Mouse (Mus musculus) heart, adult 18-20 months (tissue): Measurements from ENCODE around the gene Lalba. TPM values are rescaled to one million over a fixed set of nuclear protein-coding genes. Genes with fewer than 3 reads are reported as not detected.
"Not testable (repeated sequence)": the region's sequence is repeated elsewhere in the genome, so short reads cannot be mapped to it uniquely, and the experiment has no call there.

ENCODE experiments used
- DNase-seq, 2 experiments: peaks; one replicate each; pipeline ENCODE4 v3.0.0; 2021 to 2022; ENCODE audit warnings: mixed read lengths in 1 of 2
- long read RNA-seq, 2 experiments: library from polyadenylated mRNA; stranded (forward); transcript quantifications; one replicate each; pipeline ENCODE4 v2.0.0; 2021
- total RNA-seq, 2 experiments: library from RNA; stranded (reverse); gene quantifications; 2 replicates each; pipeline ENCODE4 v1.2.3; 2021

Gene Lalba
- under 1 TPM in 1 of 2 experiments, not detected in 1; 0.39 TPM for total RNA-seq
- long read RNA-seq, experiment 1 = 0 reads
- long read RNA-seq, experiment 2 = 0 reads

DNA sequence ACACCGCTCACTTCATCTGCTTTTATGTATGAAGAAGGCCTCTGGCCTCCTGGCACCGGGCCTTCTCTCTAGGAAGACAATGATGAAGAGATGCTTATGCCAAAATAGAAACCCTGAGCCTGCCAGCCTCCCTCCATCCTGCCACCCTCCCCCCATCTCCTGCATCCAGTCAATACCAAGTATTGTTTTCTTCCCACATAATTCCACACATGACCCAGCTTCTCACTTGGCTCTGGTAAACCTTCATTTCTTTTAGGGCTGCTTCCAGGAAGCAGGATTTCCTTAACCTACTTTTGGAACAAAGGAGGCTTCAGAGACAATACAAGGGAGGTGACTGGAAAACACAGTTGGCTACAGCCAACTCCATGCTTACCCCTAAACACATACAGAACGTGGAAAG, at the start of gene Lalba:
TSS of gene Lalba (minus strand) at position 21 of the 400 bp plus-strand sequence.
- DNase-seq = peak; percentile 24 to 45

DNA sequence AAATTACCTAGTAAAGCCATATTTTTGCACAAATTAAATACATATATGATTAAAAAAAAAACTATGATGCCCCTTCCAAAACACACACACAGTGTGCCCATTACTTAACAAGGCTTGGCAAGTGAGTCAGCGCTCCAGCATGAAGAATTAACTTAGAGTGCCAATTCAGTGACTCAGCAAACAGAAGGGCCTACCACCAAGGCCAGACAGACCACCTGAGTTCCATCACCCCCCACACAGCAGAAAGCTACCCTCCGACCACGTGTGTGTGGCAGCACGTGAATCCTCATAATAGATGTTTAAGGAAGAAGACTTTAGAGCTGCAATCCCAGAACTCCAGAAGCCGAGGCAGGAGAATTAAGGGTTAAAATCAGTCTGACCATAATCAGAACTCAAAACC, 49.8 kb upstream of the Lalba start:
- DNase-seq = peak in 1 of 2 experiments; percentile 32

DNA sequence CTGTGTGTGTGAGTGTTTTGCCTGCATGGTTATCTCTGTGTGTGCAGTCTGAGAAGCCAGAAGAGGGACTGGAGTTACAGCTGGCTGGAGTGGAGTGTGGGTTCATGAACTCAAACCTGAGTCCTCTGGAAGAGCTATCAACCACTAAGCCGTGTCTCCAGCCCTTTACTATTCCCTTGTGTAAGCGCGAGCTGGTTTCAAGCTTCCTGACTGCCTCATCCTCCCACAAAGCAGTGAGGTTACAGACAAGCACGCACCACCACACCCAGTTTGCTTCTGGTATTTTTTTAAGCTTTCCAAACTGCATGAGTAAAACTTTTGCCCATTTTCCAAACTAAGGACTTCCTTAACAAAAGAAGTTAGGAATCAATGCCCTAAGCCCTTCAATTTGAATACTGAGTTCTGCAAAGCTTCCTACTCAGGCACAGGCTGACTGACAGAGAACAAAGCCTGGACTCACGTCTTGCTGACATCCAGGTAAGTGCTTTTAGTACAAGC, 45.6 kb upstream of the Lalba start:
- no peak for DNase-seq

DNA sequence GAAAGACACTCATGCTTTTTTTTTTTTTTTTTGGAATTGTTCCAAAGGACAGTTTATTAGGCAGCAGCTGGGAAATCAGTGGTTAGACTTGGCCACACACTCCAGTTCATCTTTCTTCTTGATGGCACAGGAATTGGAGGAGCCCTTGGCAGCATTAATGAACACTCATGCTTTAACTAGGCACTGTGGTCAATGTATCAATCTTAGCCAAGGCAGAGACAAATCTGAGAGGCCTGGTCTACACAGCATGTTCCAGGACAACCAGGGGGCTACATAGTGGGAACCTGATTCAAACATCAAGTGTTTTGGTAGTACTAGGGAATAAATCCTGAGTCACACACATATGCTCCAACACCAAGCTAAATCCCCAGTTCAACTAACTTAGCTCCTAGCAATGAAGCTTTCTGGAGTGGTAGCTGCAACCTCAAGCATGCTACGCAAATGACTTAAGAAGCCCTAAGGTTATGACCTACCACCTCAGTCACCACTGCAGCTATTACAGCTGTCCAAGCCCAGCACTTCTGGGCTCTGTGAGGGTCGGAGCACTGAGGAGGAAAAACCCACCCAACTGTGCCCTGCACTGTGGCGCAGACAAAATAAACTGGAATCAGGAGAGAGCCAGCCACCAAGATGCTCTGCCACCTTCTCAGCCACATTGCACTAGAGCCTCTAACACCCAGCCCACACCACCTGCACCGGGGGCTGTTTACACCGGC, 44.7 kb upstream of the Lalba start:
- DNase-seq = no peak

DNA sequence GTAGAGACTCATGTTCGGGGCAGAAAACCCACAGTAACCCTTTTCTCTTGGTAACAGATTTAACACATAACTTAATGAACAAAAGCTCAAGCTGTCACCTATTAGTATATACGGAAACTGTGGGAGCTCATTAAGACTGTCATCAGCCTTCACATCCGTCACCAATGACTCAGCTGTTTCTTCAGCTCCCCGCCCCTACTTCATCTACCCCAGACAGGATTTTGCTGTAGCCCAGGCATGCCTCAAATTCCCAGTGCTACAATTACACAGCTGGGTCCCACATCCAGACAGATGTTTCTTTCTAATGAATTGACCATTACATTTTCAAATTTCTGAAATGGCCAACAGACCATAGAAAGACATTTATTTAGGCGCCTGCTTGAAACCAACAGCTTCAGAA, 43.5 kb upstream of the Lalba start:
- no peak for DNase-seq

DNA sequence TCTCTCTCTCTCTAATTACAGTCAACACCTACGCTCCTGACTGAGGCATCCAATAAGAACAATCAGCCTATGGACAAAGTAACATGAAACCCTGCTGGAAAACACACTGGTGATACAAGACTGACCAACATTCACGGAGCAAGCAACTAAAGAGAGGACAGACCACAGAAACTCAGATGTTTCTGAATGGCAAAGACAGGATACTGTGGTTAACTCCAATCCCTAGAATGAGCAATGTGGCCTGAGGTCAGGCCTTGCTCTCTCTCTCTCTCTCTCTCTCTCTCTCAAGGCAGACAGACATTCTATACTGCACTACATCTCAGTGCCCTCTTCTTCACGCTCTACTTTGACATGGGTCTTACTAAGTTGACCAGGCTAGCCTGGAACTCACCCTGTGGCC, 38.7 kb upstream of the Lalba start:
- DNase-seq = no peak

DNA sequence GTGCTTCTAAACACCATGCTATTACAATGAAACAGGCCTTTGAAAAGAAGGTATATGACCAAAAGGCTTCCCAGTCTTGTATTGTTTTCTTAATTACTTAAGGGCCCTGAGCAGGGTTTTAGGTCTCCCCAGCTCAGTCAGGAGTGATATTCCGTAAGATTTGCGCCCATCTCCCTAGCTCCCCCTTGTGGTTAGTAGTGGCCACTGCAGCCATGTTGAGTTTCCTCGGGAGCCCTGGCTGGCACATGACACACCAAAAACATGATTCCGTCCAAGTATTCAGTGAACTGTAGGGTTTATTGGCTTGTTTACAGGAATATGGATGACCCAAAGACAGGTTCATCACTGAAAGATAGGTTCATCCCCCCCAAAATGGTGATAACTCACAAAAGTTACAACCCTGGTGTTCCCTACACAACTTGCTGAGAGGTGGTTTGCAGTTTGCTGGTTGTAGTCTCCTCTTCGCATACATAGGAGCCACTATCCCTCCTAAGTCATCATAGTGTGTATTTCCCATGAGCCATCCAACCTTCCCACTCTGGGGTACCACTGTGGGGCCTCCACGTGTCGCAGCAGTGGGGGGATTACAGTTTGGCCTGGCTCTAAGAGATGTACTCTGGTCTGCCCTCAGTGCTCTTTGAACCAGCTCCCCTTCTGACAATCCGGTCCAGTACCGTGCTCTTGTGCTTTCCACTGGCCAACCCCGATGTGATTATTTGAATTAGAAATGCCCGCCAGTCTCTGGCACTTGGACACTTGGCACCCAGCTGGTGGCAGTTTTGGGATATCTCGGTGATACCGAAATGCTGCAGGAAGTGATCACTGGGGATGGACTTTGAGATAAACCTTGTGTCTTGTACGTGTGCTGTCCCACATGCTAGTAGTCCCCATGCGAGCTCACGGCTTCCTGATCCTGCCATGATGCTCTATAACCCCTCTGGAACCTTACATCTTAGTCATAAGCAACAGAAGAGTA, 35.1 kb upstream of the Lalba start:
- peak; percentile 58 to 83 for DNase-seq

DNA sequence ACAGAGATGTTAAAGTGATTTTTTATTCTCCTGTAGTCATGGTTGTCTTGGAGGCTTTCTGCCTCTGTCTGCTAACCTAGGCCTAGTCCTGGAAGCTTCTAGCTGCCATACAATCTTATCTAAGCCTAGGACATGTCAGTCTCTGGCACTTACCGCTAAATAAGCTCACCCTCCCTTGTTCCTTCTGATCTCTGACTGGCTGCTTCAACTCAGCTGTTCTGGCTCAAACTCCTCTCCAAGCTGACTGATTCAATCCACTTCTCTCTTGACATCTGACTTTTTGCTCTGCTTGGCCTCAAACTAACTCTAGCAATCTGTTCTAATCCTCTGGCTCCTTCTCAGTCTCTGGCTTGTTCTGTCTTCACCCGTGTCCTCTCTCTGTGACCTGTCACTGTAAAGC, 32.3 kb upstream of the Lalba start:
- not testable (repeated sequence) for DNase-seq

DNA sequence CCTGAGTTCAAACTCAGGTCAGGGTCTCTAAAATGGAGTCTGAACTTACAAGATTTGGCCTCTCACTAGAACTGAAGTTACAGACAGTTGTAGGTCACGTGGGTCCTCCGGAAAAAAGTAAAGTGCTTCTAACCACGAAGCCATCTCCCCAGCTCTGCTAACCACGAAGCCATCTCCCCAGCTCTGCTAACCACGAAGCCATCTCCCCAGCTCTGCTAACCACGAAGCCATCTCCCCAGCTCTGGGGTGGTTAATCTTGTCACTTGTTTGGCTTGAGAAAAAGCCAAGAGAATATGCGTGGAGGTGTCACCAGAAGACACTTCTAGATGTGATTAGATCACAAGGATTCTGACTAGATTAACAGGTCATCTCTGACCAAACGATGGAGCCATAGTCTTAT, 31.6 kb upstream of the Lalba start:
- DNase-seq = no peak

DNA sequence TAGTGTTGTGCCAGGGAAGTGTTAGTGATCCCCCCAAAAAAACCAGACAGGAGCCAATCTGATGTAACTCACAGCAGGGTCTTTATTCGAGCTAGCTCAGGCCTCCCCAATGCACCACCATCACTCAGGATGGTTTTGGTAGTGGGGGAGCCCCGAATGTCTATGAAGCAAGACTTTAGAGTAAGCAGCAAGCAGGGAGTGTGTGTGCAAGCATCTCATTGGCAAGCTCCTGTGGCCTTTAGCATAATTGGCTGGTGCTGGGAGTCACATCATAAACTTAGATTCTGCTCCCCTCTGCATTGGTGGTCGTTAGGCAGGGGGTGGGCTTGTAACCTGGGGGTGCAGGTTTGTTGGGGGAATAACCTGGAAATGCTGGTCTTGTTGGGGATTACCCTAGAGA, 31.2 kb upstream of the Lalba start:
- DNase-seq = not testable (repeated sequence)

DNA sequence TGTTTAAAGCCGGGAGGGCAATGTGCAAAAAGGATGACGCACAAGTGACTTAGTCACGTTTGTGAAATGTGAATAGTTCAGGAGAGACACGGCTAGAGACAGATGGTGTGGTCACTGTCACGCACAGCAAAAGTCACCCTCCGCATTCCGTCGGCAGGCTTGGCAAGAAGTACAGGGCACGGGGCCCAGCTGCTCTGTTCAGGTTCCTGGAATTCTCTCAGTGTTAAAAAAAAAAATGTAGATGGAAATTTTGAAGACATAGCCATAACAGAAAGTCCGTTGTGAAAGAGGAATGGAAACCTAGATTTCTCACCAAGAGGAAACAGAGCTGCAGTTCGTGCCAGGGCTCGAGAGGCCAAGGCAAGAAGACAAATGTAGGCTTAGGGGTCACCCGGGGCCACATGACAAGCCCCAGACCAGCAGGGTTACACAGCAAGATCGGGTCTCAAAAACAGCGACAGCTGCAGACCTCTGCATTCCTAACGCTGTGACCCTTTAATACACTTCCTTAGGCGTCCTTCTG, 30.3 kb upstream of the Lalba start:
- DNase-seq = peak; percentile 73 to 80

DNA sequence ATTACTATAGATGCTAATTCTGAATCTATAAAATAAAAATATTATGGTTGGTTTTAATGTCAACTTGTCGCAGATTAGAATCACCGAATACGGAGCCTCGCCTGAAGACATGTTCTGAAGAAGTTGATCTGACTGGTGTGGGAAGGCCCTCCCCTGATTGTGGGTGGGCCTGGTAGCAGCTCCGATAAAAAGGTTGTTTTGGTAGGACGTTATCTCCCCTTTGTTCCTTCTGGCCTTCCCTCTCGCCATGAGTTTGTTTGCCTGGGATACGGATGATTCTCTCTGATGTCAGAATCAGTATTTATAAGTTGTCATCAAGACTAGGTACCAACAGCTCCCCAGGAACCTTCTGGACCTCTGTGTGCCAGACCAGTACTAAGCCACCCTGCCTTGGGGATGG, 29.7 kb upstream of the Lalba start:
- peak; percentile 46 to 50 for DNase-seq

DNA sequence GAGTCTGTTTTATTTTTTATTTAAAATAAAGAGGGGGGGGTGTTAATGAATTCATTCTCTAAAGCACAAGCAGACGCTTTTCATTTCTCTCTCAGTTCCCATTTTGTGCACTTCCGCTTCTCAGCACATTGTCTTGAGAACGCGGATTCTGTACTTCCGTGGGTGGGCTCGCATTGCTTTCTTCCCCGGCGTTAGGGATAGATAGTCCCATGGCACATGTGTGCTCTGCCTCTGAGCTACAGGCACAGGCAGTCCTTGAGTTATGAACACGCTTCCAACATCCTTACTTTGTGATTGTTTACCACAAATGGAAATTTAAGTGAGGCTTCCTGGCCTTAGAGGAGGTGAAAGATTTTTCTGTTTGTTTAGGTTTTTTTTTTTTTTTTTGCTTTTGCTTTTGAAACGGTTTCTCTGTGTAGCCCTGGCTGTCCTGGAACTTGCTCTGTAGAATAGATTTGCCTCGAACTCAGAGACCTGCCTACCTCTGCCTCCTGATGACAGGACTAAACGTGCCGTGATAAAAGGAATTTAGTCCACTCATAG, 28.9 kb upstream of the Lalba start:
- peak; percentile 62 to 81 for DNase-seq

DNA sequence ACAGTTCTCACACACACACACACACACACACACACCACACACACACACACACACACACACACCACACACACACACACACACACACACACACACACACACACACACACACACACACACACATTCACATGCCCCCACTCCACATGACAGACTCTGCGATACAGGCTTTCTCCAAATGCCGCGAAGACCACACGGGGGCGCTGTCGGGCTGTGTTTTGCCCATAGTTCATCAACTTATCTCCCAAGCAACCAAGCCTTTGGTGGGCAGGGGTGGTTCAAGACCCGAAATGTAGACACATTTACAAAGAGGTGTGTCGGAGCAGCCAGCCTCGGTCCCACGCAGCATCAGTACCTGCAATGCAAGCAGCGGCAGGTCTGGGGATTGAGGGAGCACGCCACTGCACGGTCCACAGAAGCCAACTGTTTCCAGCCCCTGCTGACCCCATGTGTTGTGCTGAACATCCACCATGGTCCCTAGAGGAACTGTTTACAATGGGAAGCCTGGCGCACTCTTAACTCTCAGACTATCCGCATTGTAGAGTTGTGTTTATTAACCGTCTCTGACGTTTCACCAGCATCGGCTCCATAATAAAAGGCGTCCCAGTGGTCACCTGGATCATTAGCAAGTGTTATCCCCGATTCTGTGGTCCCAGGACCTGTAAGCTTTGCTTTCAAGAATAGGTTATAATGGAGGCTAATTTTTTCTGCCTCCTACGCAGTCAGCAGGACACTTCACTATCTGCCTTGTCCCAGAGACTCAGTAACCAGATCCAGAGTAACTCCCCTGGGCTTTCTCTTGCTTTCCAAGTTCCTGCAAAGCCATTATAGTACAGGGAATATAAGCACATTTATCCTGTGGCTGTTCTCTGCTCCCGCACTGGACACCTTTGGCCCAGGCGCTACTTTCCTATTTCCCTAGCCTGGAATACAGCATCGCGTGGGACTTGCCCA, 28.2 kb upstream of the Lalba start:
- DNase-seq = peak; percentile 70 to 91

DNA sequence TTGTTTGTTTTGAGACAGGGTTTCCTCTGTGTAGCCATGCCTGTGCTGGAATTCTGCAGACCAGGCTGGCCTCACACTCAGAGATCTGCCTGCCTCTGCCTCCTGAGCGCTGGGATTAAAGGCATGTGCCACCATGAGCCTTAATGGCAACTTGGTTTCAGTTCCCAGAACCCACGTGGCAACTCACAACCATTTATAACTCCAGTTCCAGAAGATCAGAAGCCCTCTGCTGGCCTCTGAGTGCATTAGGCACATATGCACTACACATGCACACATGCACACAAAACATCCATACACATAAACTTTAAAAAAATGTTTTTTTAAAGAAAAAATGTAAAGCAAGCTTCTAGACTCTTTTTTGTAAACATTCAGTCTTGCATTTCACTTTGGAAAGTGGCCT, 26.9 kb upstream of the Lalba start:
- DNase-seq = no peak

DNA sequence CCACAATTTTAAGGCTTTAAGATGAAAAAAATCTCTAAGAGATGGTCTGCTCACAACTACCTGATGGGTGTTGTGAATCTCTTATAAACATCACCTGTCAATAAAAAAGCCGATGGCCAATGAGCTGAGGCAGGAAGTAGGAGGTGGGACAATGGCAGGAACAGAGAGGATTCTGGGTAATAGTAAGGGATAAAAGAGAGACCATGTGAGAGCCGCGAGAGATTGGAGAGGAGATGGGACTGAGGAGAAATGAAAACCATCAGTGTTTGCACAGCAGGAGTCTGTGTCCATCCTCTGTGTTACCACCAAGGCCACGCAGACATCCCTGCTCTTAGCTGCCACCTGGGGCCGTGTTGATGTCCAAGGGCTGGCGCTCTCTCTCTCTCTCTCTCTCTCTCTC, 24.8 kb upstream of the Lalba start:
- no peak for DNase-seq

DNA sequence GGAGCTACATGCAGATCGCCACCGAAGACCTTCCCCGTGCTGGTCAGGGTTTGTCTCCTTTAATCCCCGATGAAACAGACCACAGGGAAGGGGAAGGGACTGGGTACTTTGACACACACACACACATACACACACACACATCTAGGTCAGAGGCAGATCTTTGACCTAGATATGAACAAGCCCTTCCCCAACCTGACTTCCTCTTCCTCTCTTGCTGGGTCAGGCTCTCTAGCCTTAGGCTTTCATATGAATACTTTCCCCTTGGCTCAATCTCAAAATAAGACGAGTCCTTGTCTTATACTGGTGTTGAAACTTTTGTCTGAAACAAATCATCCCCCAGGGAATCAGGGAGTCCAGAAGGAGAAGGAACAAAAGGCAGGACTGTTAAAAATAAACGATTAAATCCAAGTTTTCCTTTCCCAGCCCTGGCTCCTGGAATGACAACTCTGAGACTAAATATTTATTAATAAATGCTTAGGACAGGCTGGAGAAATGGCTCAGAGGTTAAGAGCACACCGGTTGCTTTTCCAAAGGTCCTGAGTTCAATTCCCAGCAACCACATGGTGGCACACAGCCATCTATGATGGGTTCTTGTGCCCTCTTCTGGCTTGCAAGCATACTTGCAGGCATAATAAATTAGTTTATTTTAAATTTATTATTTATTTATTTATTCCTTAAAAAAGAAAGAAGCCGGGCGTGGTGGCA, 23.9 kb upstream of the Lalba start:
- DNase-seq = peak in 1 of 2 experiments; percentile 59

DNA sequence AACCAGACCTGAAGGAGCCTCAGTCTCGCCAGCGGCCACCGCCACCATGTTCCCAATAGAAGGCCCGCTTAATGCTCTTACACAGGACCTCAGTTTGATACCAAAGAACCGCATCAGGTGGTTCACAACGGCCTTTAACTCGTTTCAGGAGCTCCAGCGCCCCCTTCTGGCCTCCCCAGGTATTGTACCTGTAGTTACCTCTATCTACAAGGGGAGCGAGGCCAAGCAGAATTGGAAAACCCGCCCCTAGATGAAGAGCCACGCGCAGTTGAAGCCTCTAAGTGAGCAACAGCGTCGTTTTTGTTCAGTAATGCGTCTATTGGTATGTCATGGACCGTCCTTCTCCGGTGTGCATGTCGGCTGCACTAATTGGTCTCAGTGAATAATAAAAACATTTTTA, 22.0 kb upstream of the Lalba start:
- peak; percentile 63 to 85 for DNase-seq

DNA sequence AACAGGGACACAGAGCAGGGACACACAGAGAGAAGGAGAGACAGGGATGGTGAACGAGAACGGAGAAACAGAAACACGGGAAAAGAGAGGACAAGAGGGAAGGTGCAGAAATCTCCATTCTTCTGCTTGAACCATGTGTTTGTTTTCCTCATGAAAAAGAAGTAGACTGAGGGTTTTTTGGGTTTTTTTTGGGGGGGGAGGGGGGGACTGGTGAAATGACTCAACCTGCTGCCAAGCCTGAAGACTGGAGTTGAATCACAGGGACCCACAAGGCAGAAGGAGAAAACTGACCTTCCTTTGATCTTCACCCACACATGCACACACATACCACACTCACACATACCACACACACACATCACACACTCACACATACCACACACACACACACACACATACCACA, 20.8 kb upstream of the Lalba start:
- DNase-seq = no peak

DNA sequence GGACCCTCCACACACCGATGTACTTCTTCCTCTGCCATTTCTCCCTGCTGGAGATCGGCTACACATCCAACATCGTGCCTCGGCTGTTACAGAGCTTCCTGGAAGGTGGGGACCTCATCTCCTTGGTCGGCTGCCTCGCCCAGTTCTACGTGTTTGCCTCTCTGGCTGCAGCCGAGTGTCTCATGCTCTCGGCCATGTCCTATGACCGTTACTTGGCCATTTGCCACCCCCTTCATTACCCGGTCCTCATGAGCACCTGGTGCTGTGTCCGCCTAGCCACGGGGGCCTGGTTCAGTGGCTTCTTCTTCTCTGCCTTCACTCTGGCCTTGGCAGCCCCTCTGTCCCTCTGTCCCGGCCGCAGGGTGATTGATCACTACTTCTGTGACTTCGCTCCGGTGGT, 15.1 kb upstream of the Lalba start:
- no peak for DNase-seq

DNA sequence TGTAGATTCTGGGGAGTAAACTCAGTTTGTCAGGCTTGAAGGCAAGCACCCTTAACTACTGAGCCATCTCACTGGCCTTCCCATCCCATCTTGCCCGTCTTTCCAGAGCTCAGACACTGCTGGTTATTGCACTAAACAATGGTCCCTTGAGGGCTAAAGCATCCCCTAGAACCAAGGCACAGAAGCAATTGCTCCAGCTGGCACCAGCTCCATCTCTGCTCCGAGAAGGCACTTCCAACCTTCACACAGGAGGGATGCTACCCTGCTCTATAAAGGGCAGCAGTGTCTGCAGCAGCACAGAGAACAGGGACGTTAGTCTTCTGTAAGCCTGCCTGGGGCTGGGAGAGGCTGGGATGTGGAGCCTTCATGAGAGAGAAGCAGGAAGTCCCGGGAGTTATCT, 9.6 kb upstream of the Lalba start, which contains the start of gene Olfr279:
TSS of gene Olfr279 (plus strand) at position 301 of the 400 bp plus-strand sequence.
- no peak for DNase-seq
